Mouse (Mus musculus): ENCODE measurements around the gene Dnah5. TPM values are rescaled to one million over a fixed set of nuclear protein-coding genes. Genes with fewer than 3 reads are reported as not detected.

Dnah5 gene
- under 1 TPM in 1 of 2 experiments, not detected in 1; 0.03 TPM for polyA plus RNA-seq (2017; shearing (Covaris generic))

GRCm38 (mm10) chr15:28203111-28204075, at the start of gene Dnah5:
TSS of gene Dnah5 (plus strand) at chr15:28203752.
- ATAC-seq, result no peak

DNA sequence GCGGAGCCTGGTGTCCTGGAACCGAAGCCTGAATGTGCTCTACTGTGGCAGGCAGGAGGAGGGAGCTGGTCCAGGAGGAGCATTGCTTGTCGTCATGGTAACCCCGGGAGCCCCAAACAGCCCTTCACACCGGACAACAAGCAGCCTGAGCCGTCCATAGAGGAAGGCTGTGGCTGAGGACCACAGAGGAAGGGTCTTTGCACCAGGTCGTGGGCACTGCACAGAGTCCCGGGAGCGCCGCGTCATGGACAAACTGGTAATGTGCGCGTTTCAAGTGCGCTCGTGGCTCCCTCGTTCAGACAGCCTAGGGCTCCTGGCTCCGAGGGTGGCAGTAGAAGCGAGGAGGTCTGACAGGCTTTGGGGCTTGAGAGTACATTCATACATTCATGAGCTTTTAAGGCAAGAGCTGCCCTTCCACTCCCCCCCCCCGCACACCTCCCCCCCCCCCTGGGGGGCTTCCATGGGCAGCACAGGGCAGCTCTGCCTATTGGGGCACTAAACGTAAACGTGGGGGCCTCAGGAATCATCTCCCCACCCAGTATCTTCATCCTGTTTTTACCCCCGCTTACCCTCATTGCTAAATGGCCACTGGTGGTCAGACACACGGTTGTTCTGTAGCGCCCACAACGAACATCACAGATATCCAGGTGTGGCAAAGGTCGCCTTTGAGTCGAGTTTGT, 48.6 kb upstream of the Dnah5 start:
- no peak for ATAC-seq

DNA sequence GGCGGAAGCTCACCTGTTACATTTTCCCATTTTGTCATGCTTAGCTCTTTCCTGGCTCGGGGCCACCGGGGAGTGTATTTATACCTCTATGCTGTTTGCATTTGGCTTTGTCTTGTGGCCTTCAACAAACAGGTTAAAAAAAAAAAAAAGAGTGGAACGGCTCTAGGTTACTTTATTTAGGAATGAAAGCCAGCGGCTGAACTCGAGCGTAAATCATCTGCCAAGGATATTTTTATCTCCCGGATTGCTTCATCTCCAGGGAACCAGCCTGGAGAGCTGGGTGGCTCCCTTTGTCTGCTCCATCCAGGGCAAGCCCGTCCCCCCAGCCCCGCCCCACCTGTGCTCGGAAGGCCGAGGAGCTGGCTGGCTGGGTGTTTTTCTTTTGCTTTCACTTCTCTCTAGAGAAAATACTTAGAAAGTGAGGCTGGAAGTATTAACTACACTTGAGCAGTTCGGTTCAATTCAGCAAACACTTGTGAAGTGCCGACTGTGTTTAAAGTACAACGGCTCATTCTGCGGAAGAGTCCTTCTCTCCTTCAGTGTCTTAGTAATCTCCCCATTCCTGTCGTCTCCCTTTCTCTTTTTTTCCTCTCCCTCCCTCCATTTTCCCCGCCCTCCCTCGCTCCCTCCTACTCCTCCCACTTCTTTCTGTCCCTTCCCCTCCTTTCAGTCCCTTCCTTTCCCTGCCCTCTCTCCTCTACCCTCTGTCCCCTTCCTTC, 44.6 kb upstream of the Dnah5 start:
- peak; percentile 94 for ATAC-seq

GRCm38 (mm10) chr15:28162291-28162690, 41.3 kb upstream of the Dnah5 start:
- no peak for ATAC-seq

GRCm38 (mm10) chr15:28165234-28165633, 38.3 kb upstream of the Dnah5 start:
- ATAC-seq, result no peak

DNA sequence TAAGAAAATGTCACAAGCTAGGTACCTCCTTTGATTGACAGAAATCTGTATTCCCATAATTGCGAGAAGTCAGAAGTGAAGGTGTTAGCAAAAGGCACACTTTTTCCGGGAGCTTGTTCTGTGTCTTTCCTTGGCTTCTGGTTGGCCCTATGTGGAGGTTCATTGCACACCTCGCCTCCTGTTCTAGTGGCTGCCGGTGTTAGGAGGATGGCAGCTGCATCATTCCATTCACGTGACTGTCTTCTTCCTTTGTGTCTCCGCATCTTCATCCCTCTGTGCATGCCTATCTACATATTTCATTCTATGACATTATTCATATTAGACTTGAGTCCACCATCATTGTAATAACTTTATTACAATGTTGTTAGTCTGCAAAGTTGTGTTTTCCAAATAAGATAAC, 37.5 kb upstream of the Dnah5 start:
- no peak for ATAC-seq

- no peak for ATAC-seq
Measured at GRCm38 (mm10) chr15:28178951-28179350, 24.6 kb upstream of the Dnah5 start.

DNA sequence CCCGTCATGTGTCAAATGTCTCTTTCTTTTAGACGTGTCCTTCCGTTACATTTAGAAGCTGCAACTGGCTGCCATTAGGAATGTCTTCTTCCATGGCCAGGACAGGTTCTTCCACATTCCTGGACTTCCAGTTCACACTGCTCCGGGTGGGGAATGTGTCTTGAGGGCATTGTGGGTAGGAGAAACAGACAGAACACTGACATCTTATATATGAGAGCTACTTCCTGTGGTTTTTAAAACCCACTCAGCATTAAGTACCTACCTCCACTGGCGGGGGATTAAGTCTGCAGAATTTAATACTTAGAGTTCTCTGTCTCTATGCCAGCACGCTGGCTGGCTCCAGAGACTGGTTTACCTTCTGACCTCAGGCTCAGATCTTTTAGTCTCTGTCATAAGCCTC, 24.0 kb upstream of the Dnah5 start:
- ATAC-seq, result no peak

- ATAC-seq, result peak; percentile 93
Measured at GRCm38 (mm10) chr15:28181862-28182261, 21.7 kb upstream of the Dnah5 start.

DNA sequence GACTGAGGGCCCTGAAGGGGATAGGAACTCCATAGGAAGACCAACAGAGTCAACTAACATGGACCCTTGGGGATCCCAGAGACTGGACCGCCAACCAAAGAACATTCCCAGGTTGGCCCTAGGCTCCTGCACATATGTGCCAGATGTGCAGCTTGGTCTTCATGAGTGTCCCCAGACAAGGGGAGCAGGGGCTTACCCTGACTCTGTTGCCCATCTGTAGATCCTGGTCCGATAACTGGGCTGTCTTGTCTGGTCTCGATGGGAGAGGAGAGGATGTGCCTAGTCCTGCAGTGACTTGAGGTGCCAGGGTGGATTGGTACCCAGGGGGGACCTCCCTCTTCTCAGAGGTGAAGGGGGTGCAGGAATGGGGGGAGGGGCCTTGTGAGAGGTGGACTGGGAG, 21.0 kb upstream of the Dnah5 start:
- no peak for ATAC-seq

- peak; percentile 58 for ATAC-seq
Measured at GRCm38 (mm10) chr15:28187472-28188360, 15.8 kb upstream of the Dnah5 start.

GRCm38 (mm10) chr15:28188361-28189011, 15.1 kb upstream of the Dnah5 start:
- no peak for ATAC-seq

GRCm38 (mm10) chr15:28189668-28190067, 13.9 kb upstream of the Dnah5 start:
- ATAC-seq, result peak; percentile 87

DNA sequence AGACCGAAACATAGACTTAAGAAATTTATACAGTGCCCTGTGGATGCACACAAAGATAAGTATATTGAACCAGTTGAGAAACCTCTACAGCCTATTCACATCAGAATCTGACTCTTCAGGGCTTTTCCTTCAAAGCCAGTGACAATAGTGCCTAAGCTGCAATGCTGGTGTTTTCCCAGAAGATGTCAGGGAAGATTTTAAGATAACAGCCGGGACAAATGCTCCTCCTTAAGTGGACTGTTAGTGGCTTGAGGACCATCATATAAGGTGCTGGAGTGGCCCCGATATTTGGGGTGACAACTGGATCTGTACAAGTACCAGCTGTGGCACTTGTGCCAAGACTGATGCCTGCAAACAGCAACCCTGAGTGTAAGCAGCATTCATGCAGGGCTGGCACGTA, 4.9 kb upstream of the Dnah5 start:
- ATAC-seq, result no peak

DNA sequence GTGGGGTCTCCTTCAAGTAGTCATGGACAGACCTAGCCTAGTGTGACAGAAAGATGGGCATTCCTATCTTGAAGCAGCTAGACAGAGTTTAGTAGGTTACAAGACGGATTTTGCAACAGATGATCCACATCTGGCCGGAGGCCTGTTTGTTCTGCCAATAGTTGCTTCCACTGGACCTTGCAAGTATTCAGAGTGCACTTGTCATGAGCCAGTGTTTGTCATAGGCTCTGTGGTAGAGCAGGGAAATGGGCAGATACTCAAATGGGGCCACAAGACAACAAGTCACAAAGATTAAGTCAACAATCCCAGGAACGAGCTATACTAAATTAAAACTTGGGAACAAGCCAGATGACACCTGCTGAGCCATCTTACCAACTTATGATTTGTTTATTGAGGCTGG, 1.1 kb downstream of the Dnah5 start:
- no peak for ATAC-seq

DNA sequence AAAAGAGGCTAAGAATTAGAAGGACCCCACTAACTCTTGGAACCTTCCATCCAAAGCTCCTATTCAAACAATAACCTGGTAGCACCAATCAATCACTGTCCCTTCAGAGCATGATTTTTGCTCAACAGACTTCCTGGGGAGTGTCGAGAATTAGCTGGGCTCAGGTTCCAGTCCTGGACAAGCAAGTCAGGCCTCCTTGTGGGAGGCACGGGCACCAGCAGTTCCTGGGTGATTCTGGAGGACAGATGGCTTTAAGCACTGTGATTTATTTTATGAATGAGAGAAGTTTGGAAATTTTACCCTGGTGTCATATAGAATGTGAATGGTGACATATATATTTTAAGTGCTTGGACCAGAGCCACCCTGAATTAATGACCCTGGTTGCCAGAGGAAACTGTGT, 4.0 kb downstream of the Dnah5 start:
- no peak for ATAC-seq

DNA sequence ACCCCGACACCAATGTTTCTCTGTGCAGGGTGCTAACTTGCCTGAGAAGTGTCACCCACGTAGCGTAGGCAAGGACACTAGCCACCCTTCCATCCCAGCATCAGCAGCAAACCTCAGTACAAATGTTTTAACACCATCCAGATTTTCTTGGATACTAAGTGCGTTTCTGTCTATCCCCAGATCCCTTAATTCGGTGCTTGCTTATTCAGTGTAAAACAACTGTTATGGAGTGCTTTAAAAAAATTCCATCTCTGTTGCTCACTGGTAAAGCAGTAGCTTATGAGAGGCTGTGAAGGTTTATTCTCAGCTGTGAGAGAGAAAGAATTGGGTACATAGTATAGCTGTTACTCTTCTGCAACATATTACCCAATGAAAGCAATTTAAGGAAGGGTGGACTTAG, 9.5 kb downstream of the Dnah5 start:
- no peak for ATAC-seq

- ATAC-seq, result no peak
Measured at GRCm38 (mm10) chr15:28216358-28216757, 12.8 kb downstream of the Dnah5 start.

- ATAC-seq, result no peak
Measured at GRCm38 (mm10) chr15:28227316-28227715, 23.8 kb downstream of the Dnah5 start.

DNA sequence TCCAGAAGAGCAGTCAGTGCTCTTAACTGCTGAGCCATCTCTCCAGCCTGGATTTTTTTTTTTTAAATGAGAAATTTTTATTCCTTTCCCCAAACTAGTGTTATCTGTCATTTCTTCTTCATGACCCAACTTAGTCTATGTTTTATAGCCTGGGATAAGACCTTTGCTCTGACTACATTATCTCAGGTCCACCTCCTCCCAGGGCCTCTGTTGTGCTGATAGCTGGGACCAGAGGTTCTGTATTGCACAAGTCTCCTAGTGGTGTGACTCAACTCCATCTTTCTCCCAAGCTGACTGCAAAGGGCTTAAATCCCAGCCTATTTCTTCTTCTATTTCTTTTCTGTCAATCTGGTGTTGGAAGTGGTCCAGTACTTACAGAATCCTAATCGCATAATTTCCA, 56.7 kb downstream of the Dnah5 start:
- ATAC-seq, result no peak

DNA sequence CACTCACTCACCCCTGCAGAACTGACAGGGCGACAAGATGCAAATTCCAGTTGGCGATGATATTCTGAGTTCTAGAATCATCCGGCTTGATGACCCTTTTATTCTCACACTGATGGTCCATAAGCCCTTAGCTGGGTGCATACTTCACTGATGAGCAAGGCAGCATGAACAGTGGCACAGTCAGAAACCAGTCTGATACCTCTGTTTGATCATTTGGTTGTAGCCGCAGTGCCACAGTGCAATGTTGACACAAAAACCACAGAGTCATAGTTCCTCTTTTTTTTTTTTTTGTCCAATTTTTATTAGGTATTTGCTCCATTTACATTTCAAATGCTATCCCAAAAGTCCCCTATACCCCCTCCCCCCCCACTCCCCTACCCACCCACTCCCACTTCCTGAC, 95.9 kb downstream of the Dnah5 start:
- no peak for ATAC-seq

- no peak for ATAC-seq
Measured at GRCm38 (mm10) chr15:28307131-28307530, 103.6 kb downstream of the Dnah5 start.

All from activated CD4-positive, CD25-positive, alpha-beta regulatory T cell, adult 4 months (primary cell).